Mouse (Mus musculus): ENCODE measurements around the gene Tnnc2.
"Not testable (repeated sequence)": the region's sequence is repeated elsewhere in the genome, so short reads cannot be mapped to it uniquely, and the experiment has no call there.

The Tnnc2 gene

DNA sequence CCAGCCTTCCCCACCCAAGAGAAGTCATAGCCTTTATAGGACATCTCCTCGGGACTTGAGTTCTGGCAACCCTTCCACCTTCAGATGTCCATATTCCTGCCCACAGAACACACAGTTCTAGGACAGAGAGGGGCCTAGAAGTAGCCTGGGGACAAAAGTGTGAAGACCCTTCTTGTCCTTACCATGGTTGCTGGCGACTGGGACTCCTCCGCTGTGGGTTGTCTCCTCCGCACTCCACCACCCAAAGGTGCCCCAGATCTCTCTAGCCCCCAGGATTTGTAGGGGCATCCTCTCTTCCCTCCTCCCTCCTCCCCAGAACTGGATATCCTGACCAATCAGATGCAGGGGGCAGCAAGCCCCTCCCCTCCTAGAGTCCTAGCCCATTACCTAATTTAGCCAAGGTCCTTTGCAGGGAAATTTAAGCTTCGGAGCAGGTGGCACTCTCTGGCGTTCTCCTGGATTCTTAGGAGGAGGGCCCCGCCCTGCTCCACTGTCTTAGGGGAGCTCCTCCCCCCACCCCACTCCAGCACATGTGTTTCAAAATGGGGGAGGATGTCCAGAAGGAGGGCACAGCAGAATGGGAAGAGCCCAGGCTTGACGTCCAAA is at the start of gene Tnnc2:
Tnnc2 (minus strand) TSS at position 487 of the 606 bp plus-strand sequence.
- no peak for DNase-seq (ENCODE audit: low read depth, low spot score)

DNA sequence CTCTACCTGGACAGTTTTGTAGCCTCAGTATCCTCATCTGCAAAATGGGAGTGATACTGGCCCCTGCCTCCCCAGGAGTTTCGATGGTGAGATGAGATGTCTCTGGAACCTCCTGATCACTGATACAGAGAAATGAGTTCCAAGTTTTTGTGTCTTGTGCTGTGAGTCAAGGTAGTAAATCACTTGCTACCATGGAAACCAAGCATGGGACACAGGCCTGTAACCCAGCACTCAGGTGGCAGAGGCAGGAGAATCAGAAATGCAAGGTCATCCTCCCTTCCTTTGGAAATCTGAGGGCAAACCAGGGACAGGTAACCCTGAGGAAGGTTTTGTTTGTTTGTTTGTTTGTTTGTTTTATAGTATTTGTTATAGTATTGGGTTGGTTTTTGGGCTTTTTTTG is 49.3 kb upstream of the Tnnc2 start:
- DNase-seq (ENCODE audit: low read depth, low spot score) = no peak

DNA sequence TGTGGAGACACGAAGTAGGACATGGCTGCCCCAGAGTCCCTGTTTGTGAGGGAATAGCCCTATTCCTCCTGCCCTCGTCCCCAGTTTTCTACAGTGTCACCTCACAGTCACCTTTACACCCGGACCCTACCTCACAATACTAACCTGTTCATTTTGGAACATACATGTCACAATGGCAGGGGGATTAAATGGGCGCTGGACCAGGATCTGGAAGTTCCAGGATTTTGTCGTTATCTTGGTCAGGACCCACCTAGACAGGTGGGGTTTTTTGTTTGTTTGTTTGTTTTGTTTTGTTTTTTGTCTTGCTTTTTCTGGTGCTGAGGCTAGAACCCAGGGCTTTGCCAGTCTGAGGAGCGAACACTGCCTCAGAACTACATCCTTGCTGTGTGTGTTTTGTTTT is 48.7 kb upstream of the Tnnc2 start, which contains the start of gene Spata25:
Spata25 (minus strand) TSS at position 101 of the 400 bp plus-strand sequence.
- DNase-seq (ENCODE audit: low read depth, low spot score) = no peak

DNA sequence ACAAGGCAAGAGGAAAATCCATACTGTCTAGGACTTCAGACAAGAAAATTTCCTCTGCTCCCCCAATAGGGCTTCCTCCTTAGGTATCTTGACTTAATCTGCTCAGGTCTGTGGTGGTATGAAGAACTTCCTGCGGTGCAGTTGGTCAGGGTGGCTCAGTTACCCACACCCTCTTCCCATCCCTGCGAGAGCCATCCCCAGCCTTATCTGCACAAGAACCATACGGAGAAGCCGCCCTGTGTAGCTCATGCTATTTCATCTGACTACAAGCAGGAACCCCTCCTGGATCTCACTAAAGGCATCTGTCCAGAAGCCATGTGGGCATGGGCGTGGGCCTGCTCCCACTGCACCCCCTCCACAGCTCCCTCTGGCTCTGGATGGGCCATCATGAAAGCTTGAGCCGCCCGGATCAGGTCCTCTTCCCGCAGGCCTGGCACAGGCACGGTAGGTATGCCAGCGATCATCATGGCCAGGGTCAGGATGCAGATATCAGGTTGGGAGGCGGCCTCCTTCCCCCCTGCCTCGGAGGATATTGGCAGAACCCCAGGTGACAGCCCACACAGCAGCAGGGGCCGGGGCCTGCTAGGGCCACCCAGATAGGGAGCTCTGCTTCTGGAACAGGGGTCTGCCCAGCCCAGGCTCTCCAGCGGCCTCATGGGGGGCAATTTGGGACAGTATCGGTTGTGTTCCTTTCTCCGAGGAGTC is 47.5 kb upstream of the Tnnc2 start:
- no peak for DNase-seq (ENCODE audit: low read depth, low spot score)

DNA sequence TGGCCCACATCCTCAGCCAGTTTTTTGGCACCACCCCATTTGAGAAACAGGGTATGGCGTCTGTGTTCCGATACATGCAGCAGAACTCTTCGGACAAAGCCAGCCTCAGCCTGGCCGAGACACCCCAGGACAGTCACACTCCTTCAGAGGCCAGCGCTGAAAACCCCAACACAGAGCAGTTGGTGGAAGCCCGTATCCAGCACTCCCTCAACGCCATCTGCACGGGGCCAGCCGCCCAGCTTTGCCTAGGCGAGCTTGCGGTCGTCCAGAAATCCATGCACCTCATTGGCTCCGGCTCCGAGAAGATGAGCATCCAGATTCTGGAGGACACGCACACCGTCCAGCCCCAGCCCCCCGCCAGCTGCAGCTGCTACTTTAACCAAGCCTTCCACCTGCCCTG is 45.8 kb upstream of the Tnnc2 start:
- DNase-seq (ENCODE audit: low read depth, low spot score) = no peak

DNA sequence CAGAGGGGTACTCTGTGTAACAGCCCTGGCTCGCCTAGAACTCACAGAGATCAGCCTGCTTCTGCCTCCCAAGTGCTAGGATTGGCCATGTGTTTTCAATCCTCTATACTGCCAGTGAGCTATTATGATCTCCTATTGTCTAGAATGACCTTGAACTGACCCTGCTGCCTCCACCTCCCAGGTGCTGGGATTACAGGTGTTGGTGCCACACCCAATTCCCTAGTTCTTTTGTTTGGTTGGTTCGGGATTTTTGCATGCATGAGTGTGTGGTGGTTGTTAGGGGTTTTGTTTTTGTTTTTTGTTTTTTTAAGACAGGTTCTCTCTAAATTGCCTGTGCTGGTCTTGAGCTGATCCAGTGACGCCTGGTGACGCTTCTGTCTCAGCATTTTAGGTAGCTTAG is 44.2 kb upstream of the Tnnc2 start:
- DNase-seq (ENCODE audit: low read depth, low spot score) = no peak

DNA sequence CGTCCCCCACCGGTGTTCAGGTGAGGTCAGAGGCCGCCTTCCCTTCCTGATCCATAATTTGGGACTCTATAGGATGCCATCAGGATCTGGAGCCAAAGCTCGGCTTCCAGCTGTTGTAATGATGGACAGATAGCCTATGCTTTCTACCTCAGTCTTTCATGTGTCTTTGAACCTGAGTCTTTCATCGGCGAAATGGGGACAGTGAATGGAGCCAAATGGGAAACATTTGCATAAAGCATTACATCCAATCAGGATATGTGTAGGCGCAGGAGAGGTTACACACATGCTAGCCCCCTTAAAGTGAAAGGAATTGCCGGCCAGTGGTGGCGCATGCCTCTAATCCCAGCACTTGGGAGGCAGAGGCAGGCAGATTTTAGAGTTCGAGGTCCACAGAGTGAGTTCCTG is 43.4 kb upstream of the Tnnc2 start:
- DNase-seq (ENCODE audit: low read depth, low spot score) = no peak

DNA sequence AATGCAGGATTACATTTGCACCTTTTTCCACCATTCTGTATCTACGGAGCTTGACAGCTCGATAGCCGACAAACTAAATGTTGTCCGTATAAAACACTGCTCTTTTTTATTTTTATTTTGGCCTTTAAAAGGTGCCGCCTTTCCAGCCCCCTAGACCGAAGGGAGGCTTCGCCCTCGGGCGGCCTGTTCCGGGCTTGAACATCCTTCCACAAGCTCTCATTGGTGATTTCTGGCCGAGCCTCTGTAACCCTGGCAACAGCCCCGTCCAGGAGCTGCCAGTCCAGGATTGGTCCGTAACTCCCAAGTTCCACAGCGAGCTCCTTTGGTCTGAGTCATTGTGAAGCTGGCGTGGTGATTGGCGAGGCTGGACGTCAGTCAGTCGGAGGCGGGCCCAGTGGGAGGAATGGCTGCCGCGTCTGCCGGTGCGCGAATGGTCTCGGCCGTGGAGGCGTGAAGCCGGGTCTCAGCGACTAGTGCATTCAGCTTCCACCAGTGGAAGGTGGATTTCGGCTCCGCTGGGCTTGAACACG is 42.9 kb upstream of the Tnnc2 start, which contains the start of gene Zswim1:
Zswim1 (plus strand) TSS at position 51 of the 530 bp plus-strand sequence.
- DNase-seq (ENCODE audit: low read depth, low spot score) = peak; percentile 98

DNA sequence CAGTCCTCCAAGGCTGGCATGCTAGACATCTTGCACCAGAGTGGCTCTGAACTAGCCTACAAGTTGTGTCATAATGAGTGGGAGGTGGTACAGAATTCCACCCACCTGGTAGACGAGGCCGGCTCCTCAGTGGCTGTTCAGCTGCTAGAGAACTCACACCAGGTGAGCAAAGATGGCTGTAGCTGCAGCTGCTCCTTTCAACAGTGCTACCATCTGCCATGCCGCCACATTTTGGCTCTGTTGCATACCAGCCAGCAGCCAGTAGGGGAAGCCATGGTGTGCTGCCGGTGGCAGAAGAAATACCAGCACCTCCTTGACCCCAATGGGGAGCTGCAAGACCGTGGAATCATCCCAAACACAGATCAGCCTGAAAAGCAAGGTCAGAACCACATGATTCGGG is 41.3 kb upstream of the Tnnc2 start:
- DNase-seq (ENCODE audit: low read depth, low spot score) = no peak

DNA sequence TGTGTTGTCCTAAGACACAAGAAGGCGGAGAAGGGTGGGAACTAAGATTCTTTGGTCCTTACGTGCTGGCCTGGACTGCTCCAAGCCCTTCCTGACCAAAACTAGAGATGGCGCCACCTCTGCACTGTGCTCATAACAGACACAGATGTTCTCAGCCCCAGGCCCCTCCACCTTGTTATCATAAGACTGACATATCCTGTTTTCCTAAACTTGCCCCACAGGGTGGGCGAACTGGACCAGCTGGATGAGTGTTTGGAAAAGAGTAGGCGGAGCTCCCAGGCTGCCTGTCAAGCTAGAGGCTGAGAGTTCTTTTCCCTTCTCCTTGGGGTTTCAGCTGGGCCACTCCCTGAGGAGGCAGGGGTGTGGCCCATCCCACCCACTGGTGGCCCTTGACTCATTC is 37.9 kb upstream of the Tnnc2 start:
- DNase-seq (ENCODE audit: low read depth, low spot score) = no peak

DNA sequence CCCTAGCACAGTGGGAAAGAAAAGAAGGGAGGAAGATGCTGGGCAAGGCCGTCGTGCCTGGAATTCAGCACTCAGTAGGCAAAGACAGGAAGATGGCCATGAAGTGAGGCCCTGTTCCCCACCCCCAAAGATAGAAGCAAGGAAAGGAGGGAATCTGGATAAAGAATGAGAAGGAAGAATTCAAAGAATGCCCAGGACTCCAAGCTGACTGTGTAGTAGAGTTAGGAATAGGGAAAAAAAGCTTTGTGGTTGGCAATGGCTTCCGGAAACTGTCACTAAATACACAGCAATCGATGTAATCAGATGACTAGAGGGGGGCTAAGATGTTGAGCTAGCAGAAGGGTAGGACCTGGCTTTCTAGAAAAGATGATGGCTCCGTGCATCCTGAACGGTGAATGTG is 37.4 kb upstream of the Tnnc2 start:
- DNase-seq (ENCODE audit: low read depth, low spot score) = no peak

DNA sequence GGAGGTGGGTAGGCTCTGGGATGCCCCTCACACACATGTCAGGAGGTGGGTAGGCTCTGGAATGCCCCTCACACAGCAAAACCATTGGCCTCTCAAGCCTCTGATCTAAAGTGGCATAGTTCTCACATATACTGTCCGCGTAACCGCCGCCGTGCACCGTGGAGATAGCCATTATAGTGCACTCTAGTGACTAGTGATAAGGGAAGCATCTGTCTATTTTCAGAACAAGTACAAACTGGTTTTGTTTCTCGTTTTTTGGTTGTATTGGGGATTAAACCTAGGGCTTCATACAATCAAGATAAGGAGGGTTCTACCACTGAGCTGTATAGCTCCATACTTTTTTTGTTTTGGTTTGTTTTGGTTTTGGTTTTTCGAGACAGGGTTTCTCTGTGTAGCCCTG is 36.1 kb upstream of the Tnnc2 start:
- DNase-seq (ENCODE audit: low read depth, low spot score) = no peak

DNA sequence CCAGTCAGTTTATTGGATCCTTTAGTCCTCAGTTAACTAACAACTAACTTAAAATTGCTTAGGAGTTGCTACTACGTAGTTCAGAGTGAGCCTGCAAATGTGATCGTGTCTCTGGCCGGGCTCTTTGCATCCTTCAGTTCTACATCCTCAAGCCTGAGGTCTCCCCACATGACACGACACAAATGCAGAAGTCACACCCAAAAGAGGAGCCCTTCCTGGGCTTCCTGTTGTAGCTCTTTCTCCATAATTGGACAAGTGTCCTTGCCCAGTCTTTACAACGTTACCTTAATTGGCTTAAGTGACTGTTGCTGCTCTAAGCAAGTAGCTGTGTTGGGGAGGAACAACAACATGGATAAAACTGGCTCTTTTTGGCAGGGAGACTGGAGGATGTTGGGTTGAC is 35.6 kb upstream of the Tnnc2 start:
- DNase-seq (ENCODE audit: low read depth, low spot score) = no peak

DNA sequence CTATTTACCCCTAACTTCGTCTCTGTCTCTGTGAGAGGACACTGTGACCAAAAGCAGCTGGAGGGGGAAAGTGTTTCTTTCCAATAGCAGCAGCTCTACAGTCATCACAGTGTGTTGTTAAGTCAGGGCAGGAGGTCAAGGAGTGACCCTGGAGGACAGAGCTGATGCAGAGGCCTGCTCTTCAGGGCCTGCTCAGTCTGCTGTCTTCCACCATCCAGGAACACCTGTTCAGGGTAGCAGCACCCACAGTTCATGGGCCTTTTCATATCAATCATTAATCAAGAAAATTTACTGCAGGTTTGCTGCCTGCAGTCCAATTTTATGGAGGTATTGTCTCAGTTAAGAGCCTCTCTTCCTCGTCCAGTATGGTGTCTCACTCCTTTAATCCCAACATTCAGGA is 33.8 kb upstream of the Tnnc2 start:
- DNase-seq (ENCODE audit: low read depth, low spot score) = no peak

DNA sequence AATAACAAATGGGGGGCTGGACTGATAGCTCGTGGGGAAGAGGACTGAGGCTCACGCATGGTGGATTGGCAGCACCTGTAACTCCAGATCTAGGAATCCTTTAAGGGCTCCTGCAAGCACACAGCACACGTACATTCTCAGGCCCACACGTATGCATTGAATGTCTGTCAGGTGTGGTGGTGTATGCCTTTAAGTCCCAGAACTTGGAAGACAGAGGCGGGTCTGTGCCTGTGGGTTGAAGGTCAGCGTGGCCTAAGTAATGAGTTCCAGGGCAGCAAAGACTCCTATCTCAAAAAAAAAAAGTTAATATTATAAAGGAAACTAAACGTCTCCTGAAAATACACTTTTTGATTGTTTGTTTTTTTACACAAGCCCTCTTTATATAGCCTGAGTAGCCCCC is 26.8 kb upstream of the Tnnc2 start:
- no peak for DNase-seq (ENCODE audit: low read depth, low spot score)

DNA sequence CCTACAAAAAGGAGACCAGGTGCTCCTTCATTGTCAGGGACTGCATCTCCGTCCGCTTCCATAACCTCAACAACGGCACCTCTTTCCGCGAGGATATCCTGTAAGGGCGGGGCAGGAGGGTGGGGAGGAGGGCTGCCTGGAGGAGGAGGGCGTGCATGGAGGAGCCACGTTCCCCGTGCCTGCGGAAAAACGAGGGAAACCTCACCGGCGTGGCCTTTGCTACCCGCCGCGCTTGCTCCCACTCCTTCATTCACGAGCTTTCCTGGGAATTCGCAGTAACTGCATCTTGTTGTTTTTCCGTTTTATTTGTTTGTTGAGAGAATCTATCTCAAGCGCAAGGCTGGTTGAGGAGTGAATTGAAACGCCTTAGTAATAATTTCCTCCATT is 25.6 kb upstream of the Tnnc2 start:
- no peak for DNase-seq (ENCODE audit: low read depth, low spot score)

DNA sequence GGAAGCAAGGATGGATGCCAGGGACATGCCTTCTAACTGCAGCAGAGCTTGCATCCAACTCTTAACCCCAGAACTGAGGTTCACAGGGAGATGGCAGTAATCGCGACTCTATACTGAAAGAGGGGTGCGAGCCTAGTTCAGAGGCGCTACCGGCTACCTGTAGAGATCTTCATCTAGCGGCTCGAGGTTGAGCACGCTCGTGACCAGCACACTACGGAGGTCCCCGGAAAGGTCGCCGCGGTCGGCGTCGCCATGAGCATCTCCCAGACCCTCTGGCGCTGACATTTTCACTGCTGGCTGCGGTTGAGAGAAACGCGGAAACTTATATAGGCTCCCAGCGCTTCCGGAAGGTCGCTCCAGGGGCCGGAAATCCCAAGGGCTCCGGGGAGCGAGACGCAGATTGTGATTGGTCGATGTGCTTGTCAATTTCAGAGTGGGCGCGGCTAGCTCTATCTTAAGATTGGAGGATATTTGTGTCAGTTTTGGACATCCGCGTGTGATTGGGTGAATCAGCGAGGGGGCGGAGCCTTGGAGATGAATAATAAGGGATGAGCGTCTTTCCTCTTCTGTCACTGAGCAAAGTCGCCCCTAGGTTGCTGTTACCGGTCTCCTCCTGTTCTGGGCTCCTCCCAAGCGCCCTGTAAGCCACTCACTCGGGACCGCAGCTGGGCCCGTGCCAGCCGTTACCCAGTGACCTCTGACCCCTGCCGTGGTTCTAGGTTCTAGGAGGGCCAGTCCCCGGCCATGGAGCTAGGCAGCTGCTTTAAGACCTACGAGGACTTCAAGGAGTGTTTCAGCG is 25.0 kb upstream of the Tnnc2 start, which contains the start of the genes Acot8 and Zswim3:
Acot8 (minus strand) TSS at position 350 of the 799 bp plus-strand sequence.
Zswim3 (plus strand) TSS at position 566 of the 799 bp plus-strand sequence.
- peak; percentile 100 for DNase-seq (ENCODE audit: low read depth, low spot score)

DNA sequence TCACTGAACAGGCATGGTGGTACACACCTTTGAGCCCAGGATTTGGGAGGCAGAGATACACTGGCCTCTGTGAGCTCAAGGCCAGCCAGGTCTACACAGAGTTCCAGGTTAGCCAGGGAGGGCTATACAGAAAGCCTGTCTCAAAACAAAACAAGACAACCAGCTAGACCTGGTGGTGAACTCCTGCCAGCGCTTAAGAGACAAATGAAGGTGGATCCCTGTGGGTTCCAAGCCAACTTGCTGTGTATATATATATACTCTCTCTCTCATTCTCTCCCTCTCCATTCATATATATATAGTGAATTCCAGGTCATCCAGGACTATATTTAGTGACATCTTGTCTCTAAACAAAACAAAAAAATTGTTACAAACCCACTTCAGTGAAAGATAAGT is 24.1 kb upstream of the Tnnc2 start:
- DNase-seq (ENCODE audit: low read depth, low spot score) = no peak

DNA sequence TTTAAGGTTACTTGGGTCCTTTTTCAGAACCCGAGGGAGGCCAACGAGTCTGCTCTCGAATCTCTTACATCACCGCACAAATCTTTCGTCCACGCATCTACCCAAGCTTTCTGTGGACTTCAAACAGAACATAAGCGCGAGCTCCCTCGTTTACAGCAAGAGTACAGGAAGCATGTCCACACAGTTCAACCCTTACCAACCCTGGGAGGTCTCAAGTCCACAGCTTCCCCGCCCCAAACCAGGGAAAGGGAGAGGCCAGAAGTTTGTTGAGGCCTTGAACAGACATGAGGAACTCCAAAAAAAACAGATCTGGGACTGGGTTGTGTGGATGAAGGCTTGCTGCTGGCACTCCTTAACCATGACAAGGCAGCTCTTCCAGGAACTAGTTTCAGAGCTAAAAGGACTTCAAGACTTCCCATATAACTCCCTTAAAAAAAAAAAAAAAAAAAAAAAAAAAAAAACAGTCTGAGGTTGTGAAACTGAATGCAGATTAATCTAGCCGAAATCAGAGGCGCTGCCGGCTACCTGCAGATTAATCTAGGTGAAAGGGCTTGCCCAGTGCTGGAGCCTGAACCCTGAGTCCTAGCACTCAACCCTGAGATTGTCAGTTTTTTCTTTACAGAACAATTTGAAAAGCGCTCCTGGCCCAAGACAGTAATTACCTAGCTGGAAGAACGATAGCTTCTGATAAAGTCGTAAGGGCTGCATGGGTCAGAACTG is 23.6 kb upstream of the Tnnc2 start:
- DNase-seq (ENCODE audit: low read depth, low spot score) = no peak

DNA sequence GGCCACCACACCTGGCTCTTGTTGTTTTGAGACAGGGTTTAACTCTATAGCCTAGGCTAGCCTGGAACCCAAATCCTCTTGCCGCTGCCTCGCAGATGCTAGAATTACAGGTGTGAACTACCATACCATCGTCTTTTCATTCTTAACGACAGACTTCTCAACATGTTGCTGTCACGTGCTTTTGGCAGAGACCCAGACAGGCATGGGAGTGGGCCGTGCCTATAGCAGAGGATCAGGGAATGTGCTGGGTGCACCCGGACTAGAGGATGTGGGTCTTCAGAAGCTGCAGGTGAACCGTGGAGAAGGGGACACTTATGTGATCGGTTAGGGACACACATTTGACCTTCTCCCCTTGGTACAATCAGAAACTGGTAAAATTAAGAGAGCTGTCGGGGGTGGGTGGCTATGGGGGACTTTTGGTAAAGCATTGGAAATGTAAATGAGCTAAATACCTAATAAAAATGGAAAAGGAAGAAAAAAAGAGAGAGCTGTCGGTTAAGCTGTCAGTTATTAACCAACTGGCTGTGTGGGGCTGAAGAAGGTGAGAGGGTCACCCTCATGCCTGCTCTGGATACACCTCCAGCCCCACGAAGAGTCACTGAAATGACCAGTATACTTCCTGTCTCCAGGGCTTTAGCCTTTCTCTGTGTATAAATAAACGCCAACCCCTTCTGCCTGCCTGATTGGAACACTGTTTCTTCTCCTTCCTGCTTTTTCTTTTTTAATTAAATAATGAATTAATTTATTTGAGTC is 20.7 kb upstream of the Tnnc2 start:
- no peak for DNase-seq (ENCODE audit: low read depth, low spot score)

DNA sequence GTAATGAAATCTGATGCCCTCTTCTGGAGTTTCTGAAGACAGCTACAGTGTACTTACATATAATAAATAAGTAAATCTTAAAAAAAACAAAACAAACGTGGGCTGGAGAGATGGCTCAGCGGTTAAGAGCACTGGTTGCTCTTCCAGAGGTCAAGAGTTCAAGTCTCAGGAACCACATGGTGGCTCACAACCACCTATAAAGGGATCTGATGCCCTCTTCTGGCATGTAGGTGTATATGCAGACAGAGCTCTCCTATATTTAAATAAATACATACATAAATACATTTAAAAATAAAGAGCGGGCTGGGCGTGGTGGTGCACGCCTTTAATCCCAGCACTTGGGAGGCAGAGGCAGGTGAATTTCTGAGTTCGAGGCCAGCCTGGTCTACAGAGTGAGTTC is 18.8 kb upstream of the Tnnc2 start:
- DNase-seq (ENCODE audit: low read depth, low spot score) = not testable (repeated sequence)
